Mouse (Mus musculus) limb, embryonic 13.5 days (tissue): Measurements from ENCODE around the gene Ppp1r9a. TPM values are rescaled to one million over a fixed set of nuclear protein-coding genes. Genes with fewer than 3 reads are reported as not detected.

Experiments
- ATAC-seq: fragments of 200-750 bp; cut with Nextera tagmentation; 2 replicates; pipeline ENCODE4 v1.8.0; 2017; ENCODE audit warnings: low read depth, moderate number of reproducible peaks, moderate TSS enrichment; ENCODE audit not compliant: low FRiP score
- H3K27ac ChIP-seq: fragments of 300-500 bp; sonication (generic); 2 replicates; pipeline ENCODE4 v1.5.1; 2015; ENCODE audit warnings: inconsistent platforms, mild to moderate bottlenecking, moderate library complexity
- H3K27me3 ChIP-seq: fragments of 300-500 bp; sonication (generic); 2 replicates; pipeline ENCODE4 v1.6.1; 2015; ENCODE audit warnings: mild to moderate bottlenecking, inconsistent platforms
- H3K36me3 ChIP-seq: fragments of 300-500 bp; sonication (generic); 2 replicates; pipeline ENCODE4 v1.6.1; 2015; ENCODE audit warnings: inconsistent platforms, mild to moderate bottlenecking, moderate library complexity
- H3K4me1 ChIP-seq: fragments of 300-500 bp; sonication (generic); 2 replicates; pipeline ENCODE4 v1.6.1; 2015; ENCODE audit warnings: inconsistent platforms
- H3K4me2 ChIP-seq: fragments of 300-500 bp; sonication (generic); replicated peaks from 2 replicates; pipeline ENCODE4 v1.6.1; 2015; ENCODE audit warnings: inconsistent platforms, mild to moderate bottlenecking, moderate library complexity
- H3K4me3 ChIP-seq: fragments of 300-500 bp; sonication (generic); 2 replicates; pipeline ENCODE4 v1.5.1; 2015; ENCODE audit warnings: moderate library complexity, mild to moderate bottlenecking, inconsistent platforms
- H3K9ac ChIP-seq: fragments of 300-500 bp; sonication (generic); 2 replicates; pipeline ENCODE4 v1.6.1; 2015; ENCODE audit warnings: mild to moderate bottlenecking, inconsistent platforms
- H3K9me3 ChIP-seq: fragments of 300-500 bp; sonication (generic); 2 replicates; pipeline ENCODE4 v1.6.1; 2016; ENCODE audit warnings: inconsistent platforms
- WGBS: fragments of 180-500 bp; shearing (Covaris S2); methylation state at CpG from one replicate; pipeline ENCODE4 v1.1.7; 2015; 5-methylcytosine and 5-hydroxymethylcytosine counted together
- polyA plus RNA-seq: library from polyadenylated mRNA; unstranded; fragments of >200 nt; fragmentation: Nextera tagmentation; extraction: Ambion mirVana; gene quantifications from 2 replicates; pipeline ENCODE4 v1.2.1, GENCODE M21; 2015

The Ppp1r9a gene
- polyA plus RNA-seq, 1 experiment from 2014 or later, result 23.6 TPM

DNA sequence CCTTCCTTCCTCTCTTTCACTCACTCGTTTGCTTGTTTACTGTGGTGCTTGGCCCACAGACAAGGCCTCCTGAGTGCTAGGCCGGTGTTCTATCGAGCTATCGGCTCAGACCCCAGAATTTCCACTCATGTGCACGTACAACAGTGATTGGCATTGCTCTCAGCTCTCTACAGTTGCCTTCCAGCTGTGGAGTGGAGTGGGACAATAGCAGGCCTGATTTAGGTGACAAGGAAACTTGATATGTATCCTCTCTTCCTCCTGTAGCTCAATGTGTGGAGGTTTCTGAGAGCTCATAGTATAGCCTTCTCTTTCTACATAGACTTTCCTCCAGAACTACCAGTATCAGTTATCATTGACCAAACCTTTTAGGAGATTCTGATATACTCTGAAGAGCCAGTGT lies 60.3 kb downstream of the Ppp1r9a start:
- 76% methylated on average over 5 of the region's 5 CpGs for WGBS
- Histone ChIP-seq H3K4me1 (0 out of 2 replicates have a peak, but pooled peaks cover 2% of the 10 kb centered on the region), H3K4me2 (no peak overlapping the region), H3K9me3 (no peaks in the 10 kb centered on the region), H3K27ac (no peak overlapping the region), H3K4me3 (no peak overlapping the region), H3K9ac (no peak overlapping the region), H3K36me3 (no peaks in the 10 kb centered on the region), H3K27me3 (no peaks in the 10 kb centered on the region)
- no peak for ATAC-seq

DNA sequence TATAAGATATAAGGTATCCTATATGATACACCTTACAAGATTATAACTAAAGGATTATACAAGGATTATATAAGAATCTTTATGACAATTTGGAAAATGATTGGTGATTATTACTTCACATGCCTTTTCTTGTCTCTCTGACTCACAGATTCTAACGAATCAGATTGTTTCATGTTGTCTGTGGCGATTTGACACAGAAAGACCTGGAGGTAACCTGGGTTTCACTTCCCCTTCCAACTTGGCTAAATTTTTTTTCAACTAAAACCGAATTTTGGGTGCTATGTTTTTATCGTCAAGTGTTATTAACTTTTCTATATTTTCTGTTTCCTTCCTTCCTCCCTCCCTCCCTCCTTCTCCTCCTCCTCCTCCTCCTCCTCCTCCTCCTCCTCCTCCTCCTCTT lies 64.5 kb downstream of the Ppp1r9a start:
- no peak for ATAC-seq
- 92% methylated on average over 4 of the region's 4 CpGs for WGBS
- Histone ChIP-seq H3K27ac (no peak overlapping the region), H3K4me1 (peaks cover 5% of the 10 kb centered on the region), H3K27me3 (no peaks in the 10 kb centered on the region), H3K4me3 (no peak overlapping the region), H3K4me2 (no peak overlapping the region), H3K9me3 (no peaks in the 10 kb centered on the region), H3K36me3 (no peaks in the 10 kb centered on the region), H3K9ac (no peak overlapping the region)

DNA sequence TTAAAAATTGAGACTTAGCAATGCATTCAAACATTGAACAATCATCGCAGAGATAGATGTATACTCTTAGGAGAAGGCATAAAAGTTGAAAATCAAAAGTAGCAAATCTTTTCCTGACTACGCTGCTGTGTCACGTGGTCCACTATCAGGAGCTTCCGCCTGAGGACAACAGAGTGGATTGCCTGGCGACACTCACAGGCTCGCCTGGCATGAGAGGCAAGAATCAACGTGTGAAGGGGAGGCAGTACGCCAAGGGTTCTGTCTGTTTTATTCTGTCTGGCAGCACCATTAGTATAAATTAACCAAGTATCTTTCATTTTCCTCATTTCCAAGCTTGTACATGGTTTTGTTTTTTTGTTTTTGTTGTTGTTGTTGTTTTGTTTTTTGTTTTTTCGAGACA lies 68.5 kb downstream of the Ppp1r9a start:
- no peaks in the 10 kb centered on the region for H3K27me3 ChIP-seq
- H3K9ac ChIP-seq, result no peak overlapping the region
- H3K27ac ChIP-seq, result no peak overlapping the region
- no peaks in the 10 kb centered on the region for H3K9me3 ChIP-seq
- H3K4me2 ChIP-seq, result no peak overlapping the region
- no peak for ATAC-seq
- no peak overlapping the region for H3K4me3 ChIP-seq
- H3K4me1 ChIP-seq, result peaks cover 14% of the 10 kb centered on the region
- 93% methylated on average over 9 of the region's 9 CpGs for WGBS
- no peaks in the 10 kb centered on the region for H3K36me3 ChIP-seq

DNA sequence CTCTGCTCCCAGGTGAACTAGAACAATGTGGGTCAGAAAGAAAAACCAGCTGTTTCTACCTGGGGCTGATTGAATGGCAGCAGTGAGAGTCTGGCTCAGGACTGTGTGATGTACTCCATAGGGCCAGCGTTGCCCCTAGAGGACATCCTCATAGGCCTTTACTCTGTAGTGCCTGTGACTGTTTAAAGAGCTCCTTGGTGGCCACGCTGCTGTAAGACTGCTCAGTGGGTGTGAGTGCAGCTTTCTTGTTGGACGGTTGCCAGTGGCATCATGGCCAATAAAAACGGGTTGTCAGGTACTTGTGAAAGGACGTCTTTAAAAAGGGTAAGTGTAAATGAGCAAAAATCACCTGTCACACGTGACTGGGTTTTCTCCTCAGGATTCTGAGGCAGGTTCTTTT lies 70.1 kb downstream of the Ppp1r9a start:
- no peaks in the 10 kb centered on the region for H3K9me3 ChIP-seq
- peaks cover 14% of the 10 kb centered on the region for H3K4me1 ChIP-seq
- H3K27ac ChIP-seq, result no peak overlapping the region
- no peak overlapping the region for H3K4me2 ChIP-seq
- ATAC-seq, result peak; percentile 76; the same call in 1 of the 2 replicates
- no peak overlapping the region for H3K9ac ChIP-seq
- H3K27me3 ChIP-seq, result no peaks in the 10 kb centered on the region
- 13% methylated on average over 6 of the region's 6 CpGs for WGBS
- H3K36me3 ChIP-seq, result no peaks in the 10 kb centered on the region
- no peak overlapping the region for H3K4me3 ChIP-seq

DNA sequence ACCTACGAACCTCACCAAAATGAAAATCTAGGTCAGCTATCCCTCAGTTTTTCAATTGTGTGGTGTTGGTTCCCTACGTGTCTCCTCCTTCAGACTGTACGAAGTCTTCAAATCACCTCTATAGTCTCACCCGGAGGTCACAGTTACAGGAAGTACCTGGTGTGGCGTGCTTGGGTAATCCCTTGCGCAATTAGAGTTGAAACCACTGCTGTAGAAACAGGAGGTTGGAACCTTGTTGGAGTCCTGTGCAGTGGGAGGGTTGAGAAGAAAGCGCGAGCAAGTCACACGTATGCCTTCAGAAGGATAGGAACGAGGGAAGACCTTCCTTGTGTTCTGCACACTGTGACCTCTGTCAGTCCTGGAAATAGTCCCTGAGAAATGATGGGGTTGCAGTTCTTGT lies 70.6 kb downstream of the Ppp1r9a start:
- Histone ChIP-seq H3K27me3 (no peaks in the 10 kb centered on the region), H3K4me1 (peaks cover 14% of the 10 kb centered on the region), H3K27ac (no peak overlapping the region; the same call in 1 of the 2 replicates), H3K9ac (no peak overlapping the region), H3K9me3 (no peaks in the 10 kb centered on the region), H3K36me3 (no peaks in the 10 kb centered on the region), H3K4me2 (no peak overlapping the region), H3K4me3 (no peak overlapping the region)
- no peak for ATAC-seq
- WGBS, result 73% methylated on average over 10 of the region's 10 CpGs

DNA sequence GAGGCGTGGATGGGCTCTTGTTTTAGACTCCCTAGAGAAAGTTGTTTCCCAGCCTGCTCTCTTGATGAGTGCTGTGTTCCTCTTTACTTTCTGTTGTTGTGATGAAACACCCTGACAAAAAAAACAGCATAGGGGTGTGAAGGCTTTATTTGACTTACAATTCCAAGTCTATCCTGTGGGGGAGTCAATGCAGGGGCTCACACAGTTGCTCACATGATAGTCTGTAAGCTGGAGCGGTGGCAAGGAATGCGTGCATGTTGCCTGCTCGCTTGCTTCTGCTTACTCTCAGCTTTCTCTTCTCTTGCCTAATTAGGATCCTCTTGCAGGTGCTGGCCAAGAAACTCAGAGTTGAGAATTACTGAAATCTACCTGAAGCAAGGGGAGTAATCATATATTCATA lies 74.8 kb downstream of the Ppp1r9a start:
- WGBS, result 89% methylated on average over 4 of the region's 4 CpGs
- Histone ChIP-seq H3K27me3 (no peaks in the 10 kb centered on the region), H3K9ac (no peak overlapping the region), H3K36me3 (no peaks in the 10 kb centered on the region), H3K9me3 (no peaks in the 10 kb centered on the region), H3K27ac (no peak overlapping the region), H3K4me2 (no peak overlapping the region), H3K4me1 (peaks cover 7% of the 10 kb centered on the region), H3K4me3 (no peak overlapping the region)
- ATAC-seq, result no peak

DNA sequence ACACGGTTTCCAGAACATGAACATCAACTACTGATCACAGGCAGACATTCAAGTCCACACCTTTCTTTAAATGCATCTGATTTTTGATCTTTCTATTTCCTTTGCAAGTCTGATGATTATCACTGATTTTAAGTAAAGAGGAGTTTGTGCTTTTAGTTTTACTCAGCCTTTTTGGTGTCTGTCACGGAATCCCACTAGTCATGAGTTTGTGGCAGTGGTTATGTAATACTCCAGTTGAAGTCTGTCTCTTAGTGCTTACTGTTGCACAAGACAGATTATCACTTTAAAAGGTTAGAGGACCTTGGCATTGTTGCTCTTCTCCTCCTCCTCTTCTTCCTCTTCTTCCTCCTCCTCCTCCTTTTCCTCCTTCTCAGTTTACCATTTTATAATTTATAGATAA lies 75.5 kb downstream of the Ppp1r9a start:
- Histone ChIP-seq H3K9me3 (no peaks in the 10 kb centered on the region), H3K4me2 (no peak overlapping the region), H3K36me3 (no peaks in the 10 kb centered on the region), H3K4me3 (no peak overlapping the region), H3K9ac (no peak overlapping the region), H3K27ac (no peak overlapping the region), H3K4me1 (0 out of 2 replicates have a peak, but pooled peaks cover 2% of the 10 kb centered on the region), H3K27me3 (no peaks in the 10 kb centered on the region)
- ATAC-seq, result no peak
- 92% methylated on average over 2 of the region's 2 CpGs for WGBS

DNA sequence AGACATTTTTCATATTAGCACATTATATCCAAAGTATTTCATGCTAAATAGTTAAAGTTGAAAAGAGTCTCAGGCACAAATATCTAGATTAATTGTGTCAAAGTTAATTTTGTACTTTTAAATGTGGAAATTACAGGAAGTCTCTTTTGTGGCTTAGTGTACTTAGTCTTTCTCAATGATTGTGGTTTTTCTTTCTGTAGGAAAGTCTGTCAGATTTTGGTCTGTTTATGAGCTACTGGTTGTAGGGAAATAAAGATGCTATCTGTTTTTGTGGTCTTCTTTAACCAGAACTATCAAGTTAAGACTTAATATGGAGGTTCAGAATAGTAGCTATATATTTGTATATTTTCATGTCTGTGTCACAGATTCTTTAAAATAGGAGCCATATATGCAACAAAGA lies 76.2 kb downstream of the Ppp1r9a start:
- Histone ChIP-seq H3K27me3 (no peaks in the 10 kb centered on the region), H3K27ac (no peak overlapping the region), H3K4me2 (no peak overlapping the region), H3K4me3 (no peak overlapping the region), H3K4me1 (0 out of 2 replicates have a peak, but pooled peaks cover 2% of the 10 kb centered on the region), H3K9ac (no peak overlapping the region), H3K36me3 (no peaks in the 10 kb centered on the region), H3K9me3 (no peaks in the 10 kb centered on the region)
- no peak for ATAC-seq

DNA sequence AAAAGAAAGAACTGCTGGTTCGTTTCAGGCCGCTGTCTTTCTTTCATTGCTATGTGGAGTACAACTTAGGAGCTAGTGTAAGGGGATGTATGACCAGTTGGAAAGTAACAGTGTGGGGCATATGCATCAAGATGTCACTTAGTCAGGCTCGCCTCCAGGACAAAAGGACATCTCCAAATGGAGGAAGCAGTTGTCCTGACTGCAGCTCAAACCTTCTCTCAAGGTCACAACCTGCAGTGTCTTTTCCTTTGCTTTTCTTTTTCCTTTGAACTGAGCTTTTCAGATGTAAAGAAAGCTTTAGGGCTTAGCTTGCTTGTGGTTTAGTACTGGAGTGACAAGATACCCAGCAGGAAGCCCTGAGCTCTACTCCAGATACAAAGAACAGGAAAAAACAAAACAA lies 77.4 kb downstream of the Ppp1r9a start:
- no peak overlapping the region for H3K4me2 ChIP-seq
- H3K27me3 ChIP-seq, result no peaks in the 10 kb centered on the region
- no peak overlapping the region for H3K9ac ChIP-seq
- no peak overlapping the region for H3K27ac ChIP-seq
- H3K4me1 ChIP-seq, result 0 out of 2 replicates have a peak, but pooled peaks cover 2% of the 10 kb centered on the region
- ATAC-seq, result no peak
- no peak overlapping the region for H3K4me3 ChIP-seq
- no peaks in the 10 kb centered on the region for H3K9me3 ChIP-seq
- no peaks in the 10 kb centered on the region for H3K36me3 ChIP-seq
- 85% methylated on average over 3 of the region's 3 CpGs for WGBS

DNA sequence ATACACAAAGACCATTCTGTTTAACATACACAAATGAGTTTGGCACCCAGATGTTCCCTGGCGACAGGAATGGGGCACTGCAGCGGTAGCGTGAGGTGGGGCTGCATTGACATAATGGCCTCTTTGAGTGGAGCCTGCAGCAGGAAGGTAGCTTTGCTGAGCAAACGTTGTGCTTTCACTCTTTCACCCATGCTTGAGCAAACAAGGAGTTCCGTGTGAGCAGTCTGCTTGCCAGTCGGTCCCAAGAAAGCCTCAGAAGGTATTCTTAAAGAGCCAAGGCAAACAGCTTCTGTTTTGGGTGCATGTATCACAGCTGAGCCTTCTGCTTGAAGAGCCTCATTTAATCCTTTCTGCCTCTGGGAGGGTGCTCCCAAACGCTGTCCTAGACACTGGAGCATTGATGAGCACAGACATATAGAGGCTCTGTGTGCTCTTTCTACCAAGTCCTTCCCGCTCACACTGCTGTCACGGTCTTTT lies 80.0 kb downstream of the Ppp1r9a start:
- Histone ChIP-seq H3K4me3 (no peak overlapping the region), H3K4me2 (no peak overlapping the region), H3K9ac (no peak overlapping the region), H3K27ac (peak overlapping the region; percentile 81), H3K9me3 (peaks cover 4% of the 10 kb centered on the region; the same call in 1 of the 2 replicates), H3K4me1 (0 out of 2 replicates have a peak, but pooled peaks cover 3% of the 10 kb centered on the region), H3K27me3 (no peaks in the 10 kb centered on the region), H3K36me3 (0 out of 2 replicates have a peak, but pooled peaks cover 5% of the 10 kb centered on the region)
- WGBS, result 47% methylated on average over 9 of the region's 9 CpGs
- peak; percentile 57 for ATAC-seq

DNA sequence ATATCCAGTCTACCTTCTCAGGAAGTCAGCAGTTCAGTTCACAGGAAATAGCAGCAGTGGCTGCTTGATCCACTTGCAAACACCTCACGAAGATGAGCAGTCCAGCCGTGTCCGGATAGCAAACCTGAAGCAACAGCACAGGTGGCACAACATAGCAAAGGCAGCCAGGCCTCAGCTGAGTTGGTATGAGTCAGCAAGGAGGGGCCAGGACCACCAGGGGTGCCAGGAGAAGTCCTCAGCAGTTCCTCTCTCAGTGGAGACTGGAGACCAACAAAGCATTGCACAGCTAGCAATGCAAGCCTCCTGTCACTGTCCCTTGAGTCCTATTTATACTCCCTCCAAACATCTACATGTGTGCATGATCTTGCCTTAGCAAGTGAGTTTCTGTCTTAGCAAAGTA lies 83.0 kb downstream of the Ppp1r9a start:
- Histone ChIP-seq H3K4me2 (no peak overlapping the region), H3K36me3 (0 out of 2 replicates have a peak, but pooled peaks cover 5% of the 10 kb centered on the region), H3K9me3 (peaks cover 4% of the 10 kb centered on the region; the same call in 1 of the 2 replicates), H3K4me3 (no peak overlapping the region), H3K27me3 (no peaks in the 10 kb centered on the region), H3K27ac (no peak overlapping the region), H3K4me1 (0 out of 2 replicates have a peak, but pooled peaks cover 3% of the 10 kb centered on the region), H3K9ac (no peak overlapping the region)
- WGBS, result 82% methylated on average over 3 of the region's 3 CpGs
- no peak for ATAC-seq

DNA sequence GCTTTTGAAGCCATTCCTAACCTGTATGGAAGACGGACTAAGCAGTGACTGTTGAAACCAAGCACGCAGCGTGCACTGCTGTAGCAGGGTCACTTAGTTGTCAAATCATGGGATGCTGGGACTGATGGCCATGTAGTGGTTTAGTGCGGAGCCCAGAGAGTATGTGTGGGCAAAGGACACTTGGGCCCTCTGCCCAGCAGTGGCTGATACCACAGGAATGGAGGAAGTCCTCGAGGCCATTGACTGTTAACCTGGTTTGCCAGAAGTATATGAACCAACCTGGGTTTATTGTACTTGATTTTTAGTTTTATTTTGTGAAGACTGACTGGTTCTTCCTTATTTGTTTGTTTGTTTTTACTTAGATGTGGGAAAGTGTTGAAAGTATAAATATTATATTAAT lies 84.4 kb downstream of the Ppp1r9a start:
- Histone ChIP-seq H3K4me1 (0 out of 2 replicates have a peak, but pooled peaks cover 3% of the 10 kb centered on the region), H3K36me3 (0 out of 2 replicates have a peak, but pooled peaks cover 5% of the 10 kb centered on the region), H3K4me3 (no peak overlapping the region), H3K9ac (no peak overlapping the region), H3K27me3 (no peaks in the 10 kb centered on the region), H3K4me2 (no peak overlapping the region), H3K9me3 (peaks cover 4% of the 10 kb centered on the region; the same call in 1 of the 2 replicates), H3K27ac (no peak overlapping the region)
- 91% methylated on average over 5 of the region's 5 CpGs for WGBS
- ATAC-seq, result no peak

DNA sequence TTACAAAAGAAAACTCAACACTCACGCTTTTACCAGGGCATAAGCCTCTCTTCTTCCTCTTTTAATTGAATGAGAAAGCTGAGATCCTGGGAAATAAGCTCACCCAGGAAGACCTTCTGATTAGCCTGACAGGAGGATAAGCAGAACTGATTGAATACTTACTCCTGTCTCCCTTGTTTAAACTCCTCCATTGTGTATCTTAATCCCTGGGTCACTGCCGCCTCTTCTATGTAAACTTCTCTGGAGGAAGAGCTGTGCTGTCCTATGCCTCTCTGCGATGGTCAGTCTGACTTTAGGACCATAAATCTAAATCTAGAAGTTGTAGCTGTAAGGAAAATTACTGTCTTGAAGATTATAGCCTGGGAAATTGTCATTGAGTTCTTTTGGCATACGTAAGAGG lies 86.0 kb downstream of the Ppp1r9a start:
- no peak overlapping the region for H3K4me2 ChIP-seq
- H3K27me3 ChIP-seq, result no peaks in the 10 kb centered on the region
- WGBS, result 62% methylated on average over 4 of the region's 4 CpGs
- peaks cover 4% of the 10 kb centered on the region; the same call in 1 of the 2 replicates for H3K9me3 ChIP-seq
- H3K27ac ChIP-seq, result no peak overlapping the region
- H3K9ac ChIP-seq, result no peak overlapping the region
- 0 out of 2 replicates have a peak, but pooled peaks cover 5% of the 10 kb centered on the region for H3K36me3 ChIP-seq
- no peak overlapping the region for H3K4me3 ChIP-seq
- ATAC-seq, result no peak
- H3K4me1 ChIP-seq, result peaks cover 13% of the 10 kb centered on the region
